23 mouse cellular contexts compared by ENCODE assay signal in genomic region chr14:48288600-48288999, GRCm38 (mm10).
DNase-seq lines count a peak whose midpoint lies in the region; ATAC-seq and TF ChIP-seq lines count a peak whose summit lies in the region.
"Had no signal": no experiment of that assay in that cellular context is flagged by ENCODE, and none has a peak within 500 bp of the region (broad histone marks: within the 10 kb centered on the region; RNA-seq: fewer than 3 reads in every experiment).

No protein-coding gene starts in this region.

- WGBS in neural tube, embryonic 15.5 days, result 62% methylated on average over 2 of the region's 2 CpGs

- H3K27ac ChIP-seq in neural tube, embryonic 15.5 days (replicated peaks), result no peak overlapping the region
- H3K27ac ChIP-seq: embryonic facial prominence, embryonic 13.5 days; hindbrain, postnatal 0 days; kidney, embryonic 15.5 days; limb, embryonic 12.5 days had no signal

- peak; percentile 12 to 46 for DNase-seq in adrenal gland, postnatal 36 days
- DNase-seq in adrenal gland, adult 18-20 months (ENCODE audit: low spot score in 2 of 2), result no peak
- DNase-seq in lung, postnatal 36 days, result peak; percentile 53
- no peak for DNase-seq in lung, postnatal 14 days
- no peak for DNase-seq in Patski (ENCODE audit: low read depth, low spot score)
- DNase-seq in kidney, postnatal 4 days, result no peak
- DNase-seq: cerebellum, adult 18-20 months; cerebellum, postnatal 14 days; heart, adult 18-20 months; heart, postnatal 10 days; kidney, postnatal 36 days; liver, postnatal 0 days; thymus, postnatal 14 days had no signal

- in situ Hi-C loops in Patski (cut with MboI; ENCODE audit: low pct_unique_long_range_greater_than_20kb), result no loop called here

- no peak overlapping the region for H3K9ac ChIP-seq in neural tube, embryonic 15.5 days (replicated peaks)
- H3K9ac ChIP-seq: embryonic facial prominence, embryonic 13.5 days; heart, embryonic 12.5 days; kidney, embryonic 15.5 days; limb, embryonic 12.5 days; liver, postnatal 0 days had no signal

- H3K4me1 ChIP-seq in neural tube, embryonic 15.5 days, result no peaks in the 10 kb centered on the region
- H3K4me1 ChIP-seq: kidney, embryonic 15.5 days; limb, embryonic 12.5 days had no signal

- no peaks in the 10 kb centered on the region for H3K36me3 ChIP-seq in neural tube, embryonic 15.5 days
- H3K36me3 ChIP-seq: embryonic facial prominence, embryonic 13.5 days; heart, embryonic 12.5 days; kidney, embryonic 15.5 days; limb, embryonic 12.5 days had no signal

- no peaks in the 10 kb centered on the region for H3K9me3 ChIP-seq in neural tube, embryonic 15.5 days (replicated peaks)
- H3K9me3 ChIP-seq: kidney, embryonic 15.5 days had no signal

- ATAC-seq in Patski, result peak; percentile 40
- ATAC-seq in neural tube, embryonic 15.5 days (ENCODE audit: low FRiP score), result no peak
- ATAC-seq: forebrain, embryonic 14.5 days; intestine, embryonic 16.5 days; liver, postnatal 0 days had no signal

- POLR2A ChIA-PET in Patski (lab: Charles Lee), result no interaction called here

- CTCF ChIA-PET in Patski (lab: Charles Lee), result no interaction called here

- no peak overlapping the region for H3K4me3 ChIP-seq in neural tube, embryonic 15.5 days (replicated peaks)
- H3K4me3 ChIP-seq: embryonic facial prominence, embryonic 13.5 days; heart, embryonic 12.5 days; kidney, embryonic 15.5 days; limb, embryonic 12.5 days had no signal

- H3K27me3 ChIP-seq in Patski, result no peaks in the 10 kb centered on the region
- no peaks in the 10 kb centered on the region for H3K27me3 ChIP-seq in neural tube, embryonic 15.5 days (replicated peaks)
- H3K27me3 ChIP-seq: kidney, embryonic 15.5 days; limb, embryonic 12.5 days had no signal

- no peak overlapping the region for H3K4me2 ChIP-seq in neural tube, embryonic 15.5 days
- H3K4me2 ChIP-seq: embryonic facial prominence, embryonic 13.5 days; heart, embryonic 12.5 days; kidney, embryonic 15.5 days; limb, embryonic 12.5 days; liver, embryonic 11.5 days; midbrain, embryonic 11.5 days had no signal

- no peak for TF ChIP-seq CTCF in Patski (IDR thresholded peaks at IDR 0.05)

Comparison
In these comparisons a context has a peak if more than half of its experiments do, and no peak if none do; other contexts are left out.
1. DNase-seq: peak in adrenal gland, postnatal 36 days (2 of 2) and lung, postnatal 36 days (single experiment); none in adrenal gland, adult 18-20 months (0 of 2), lung, postnatal 14 days (single experiment), Patski (single experiment) and kidney, postnatal 4 days (0 of 2).